Comparison of ENCODE assay signal across 14 mouse cellular contexts in the genomic region with DNA sequence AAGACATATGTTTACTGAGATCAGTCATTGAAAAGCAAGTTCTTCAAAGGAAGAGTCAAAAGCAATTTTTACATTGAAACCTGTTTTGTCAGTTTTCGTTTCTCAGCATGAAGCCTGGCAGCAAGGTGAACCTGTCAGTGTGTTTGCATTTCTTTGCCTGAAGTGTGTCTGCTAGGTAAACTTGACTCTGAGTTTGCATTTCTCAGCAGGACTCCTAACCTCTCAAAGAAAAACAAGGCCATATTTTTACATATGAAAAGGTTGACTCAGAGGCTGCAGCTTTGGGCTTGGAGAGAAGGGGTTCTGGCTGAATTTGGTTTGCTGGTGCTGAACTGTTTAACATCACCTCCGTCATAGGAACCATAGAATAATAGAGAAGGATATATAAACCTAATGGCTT. TPM values are rescaled to one million over a fixed set of nuclear protein-coding genes. Genes with fewer than 3 reads are reported as not detected.
"Had no signal": no experiment of that assay in that cellular context is flagged by ENCODE, and none has a peak within 500 bp of the region (broad histone marks: within the 10 kb centered on the region; RNA-seq: fewer than 3 reads in every experiment).

No protein-coding gene starts in this region.

- H3K27me3 ChIP-seq: megakaryocyte, embryonic 14.5 days; midbrain, embryonic 13.5 days; midbrain, embryonic 15.5 days; neural tube, embryonic 12.5 days; stomach, embryonic 15.5 days had no signal

- H3K4me1 ChIP-seq: megakaryocyte, embryonic 14.5 days; midbrain, embryonic 13.5 days; midbrain, embryonic 15.5 days; neural tube, embryonic 12.5 days; stomach, embryonic 15.5 days had no signal

- H3K27ac ChIP-seq: midbrain, embryonic 13.5 days; midbrain, embryonic 15.5 days; neural tube, embryonic 12.5 days; stomach, embryonic 15.5 days; stomach, postnatal 0 days had no signal

- H3K9ac ChIP-seq: midbrain, embryonic 13.5 days; midbrain, embryonic 15.5 days; neural tube, embryonic 12.5 days; stomach, embryonic 15.5 days had no signal

- DNase-seq: lung, adult 2 months; lung, postnatal 4 days; right cerebral cortex, postnatal 14 days; thymus, adult 2 months; thymus, postnatal 25 days; thymus, postnatal 4 days had no signal

- H3K9me3 ChIP-seq: megakaryocyte, embryonic 14.5 days; stomach, embryonic 15.5 days had no signal

- H3K4me2 ChIP-seq: midbrain, embryonic 11.5 days; midbrain, embryonic 13.5 days; midbrain, embryonic 15.5 days; neural tube, embryonic 12.5 days; stomach, embryonic 15.5 days had no signal

- H3K36me3 ChIP-seq: midbrain, embryonic 13.5 days; midbrain, embryonic 15.5 days; neural tube, embryonic 12.5 days; stomach, embryonic 15.5 days had no signal

- H3K4me3 ChIP-seq: megakaryocyte, embryonic 14.5 days; midbrain, embryonic 13.5 days; midbrain, embryonic 15.5 days; neural tube, embryonic 12.5 days; stomach, embryonic 15.5 days had no signal

- ATAC-seq: midbrain, embryonic 13.5 days; midbrain, embryonic 15.5 days had no signal

RNA-seq across cellular contexts. Expression of gene Peg12, which starts 21.8 kb away (rescaled TPM):
- total RNA-seq: neutrophil, adult 5-6 weeks had no signal
